Mouse (Mus musculus): Measurements from ENCODE around the gene Plbd1. TPM values are rescaled to one million over a fixed set of nuclear protein-coding genes. Genes with fewer than 3 reads are reported as not detected.

The Plbd1 gene
- polyA plus RNA-seq, 1 experiment: 70.1 TPM

DNA sequence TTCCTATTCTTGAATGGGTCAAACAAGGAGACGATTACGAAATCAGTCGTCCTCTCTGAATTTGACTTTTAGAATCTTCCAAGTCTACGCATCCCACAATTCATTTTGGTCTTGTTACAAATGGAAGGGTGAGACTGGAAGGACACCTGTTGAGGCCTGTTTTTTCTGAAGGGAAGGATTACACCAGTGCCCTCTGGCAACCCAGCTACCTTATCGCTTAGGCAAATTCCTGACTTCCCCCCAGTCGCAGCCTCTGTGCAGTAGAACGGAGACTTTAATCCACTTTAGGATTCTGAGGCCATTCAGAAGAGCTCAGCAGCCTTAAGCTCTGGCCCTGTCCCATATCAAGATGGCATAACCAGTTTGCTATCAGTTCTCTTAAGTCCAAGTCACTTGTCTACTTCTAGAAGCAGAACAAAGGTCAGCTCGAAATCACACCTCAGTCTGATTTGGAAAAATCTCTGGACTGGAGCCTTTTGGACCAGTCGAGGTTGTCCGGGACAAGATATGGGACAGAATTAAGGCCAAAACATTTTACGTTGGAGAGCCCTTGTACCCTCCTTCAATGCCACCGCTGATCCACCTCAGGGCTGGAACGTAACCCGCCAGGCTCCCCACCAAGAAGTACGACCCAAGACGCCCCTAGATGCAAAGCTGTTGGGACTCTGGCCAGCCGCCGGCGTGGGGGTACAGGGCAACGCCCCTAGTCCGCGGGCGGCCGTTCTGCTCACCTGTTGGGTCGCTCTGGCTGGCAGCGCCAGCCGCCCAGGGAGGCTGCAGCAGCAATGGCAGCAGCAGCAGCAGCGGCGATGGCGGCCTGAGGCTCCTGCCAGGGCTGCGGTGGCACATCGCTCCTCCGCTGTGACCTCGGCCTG, 660 bp downstream of the Plbd1 start:
- TF ChIP-seq POLR2A (IDR thresholded peaks at IDR 0.05; ENCODE audit: borderline replicate concordance, control insufficient read depth, low read depth, low read length) (no peak), CTCF (IDR thresholded peaks at IDR 0.05; ENCODE audit: control insufficient read depth, insufficient read depth, low read length) (no peak)
- peak overlapping the region; percentile 77 for H3K4me3 ChIP-seq (replicated peaks; ENCODE audit: control insufficient read depth, low read depth, low read length)
- peaks cover 7% of the 10 kb centered on the region for H3K4me1 ChIP-seq (ENCODE audit: control insufficient read depth, insufficient read depth, low read length)
- 26% methylated on average over 34 of the region's 34 CpGs for WGBS
- H3K27ac ChIP-seq (ENCODE audit: control insufficient read depth, insufficient read depth, low read depth, low read length, poor library complexity): peak overlapping the region; percentile 94

DNA sequence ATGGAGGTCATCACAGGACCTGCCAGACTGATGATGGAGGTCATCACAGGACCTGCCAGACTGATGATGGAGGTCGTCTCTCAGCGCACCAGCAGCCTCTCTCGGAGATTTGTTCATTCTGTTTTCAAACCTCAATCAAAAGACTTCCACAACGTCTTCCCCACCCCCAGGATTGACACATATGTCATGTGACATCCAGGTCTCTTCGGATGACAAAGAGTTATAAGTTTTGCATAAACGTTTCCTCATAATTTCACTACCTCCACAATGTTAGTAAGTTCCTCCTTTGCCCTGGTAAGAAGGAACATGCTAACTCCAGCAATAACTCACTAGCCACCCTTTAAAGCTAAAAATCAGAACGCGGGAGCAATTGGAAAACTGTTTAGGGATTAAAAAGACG, 2.5 kb downstream of the Plbd1 start:
- Histone ChIP-seq H3K4me3 (replicated peaks; ENCODE audit: control insufficient read depth, low read depth, low read length) (peak overlapping the region; percentile 54), H3K27ac (ENCODE audit: control insufficient read depth, insufficient read depth, low read depth, low read length, poor library complexity) (peak overlapping the region; percentile 94; the same call in 1 of the 2 replicates), H3K4me1 (ENCODE audit: control insufficient read depth, insufficient read depth, low read length) (peaks cover 12% of the 10 kb centered on the region)
- 40% methylated on average over 9 of the region's 9 CpGs for WGBS
- TF ChIP-seq POLR2A (IDR thresholded peaks at IDR 0.05; ENCODE audit: borderline replicate concordance, control insufficient read depth, low read depth, low read length) (no peak), CTCF (IDR thresholded peaks at IDR 0.05; ENCODE audit: control insufficient read depth, insufficient read depth, low read length) (no peak)

DNA sequence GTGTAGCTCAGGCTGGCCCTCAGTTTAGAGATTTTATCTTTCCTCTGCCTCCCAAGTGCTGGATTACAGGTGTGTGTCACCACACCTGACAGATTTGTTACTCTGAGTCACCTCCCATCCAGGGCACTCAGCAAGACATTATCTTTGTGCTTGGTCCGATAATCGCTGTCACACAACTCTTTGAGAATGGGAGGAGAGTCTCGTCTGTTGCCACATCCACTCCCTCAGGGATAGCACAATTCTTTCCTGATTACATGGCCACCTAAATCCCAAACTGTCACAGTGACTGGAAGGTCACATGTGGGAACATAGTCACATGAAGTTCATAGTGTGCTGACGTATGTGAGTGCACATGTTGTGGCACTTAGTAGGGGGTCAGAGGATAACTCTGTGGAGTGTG, 3.4 kb downstream of the Plbd1 start:
- Histone ChIP-seq H3K4me3 (replicated peaks; ENCODE audit: control insufficient read depth, low read depth, low read length) (no peak overlapping the region), H3K4me1 (ENCODE audit: control insufficient read depth, insufficient read depth, low read length) (peaks cover 17% of the 10 kb centered on the region), H3K27ac (ENCODE audit: control insufficient read depth, insufficient read depth, low read depth, low read length, poor library complexity) (0 out of 2 replicates have a peak overlapping the region, but pooled peaks have one; percentile 9)
- WGBS: 82% methylated on average over 4 of the region's 4 CpGs
- no peak for TF ChIP-seq CTCF (IDR thresholded peaks at IDR 0.05; ENCODE audit: control insufficient read depth, insufficient read depth, low read length)
- TF ChIP-seq POLR2A (IDR thresholded peaks at IDR 0.05; ENCODE audit: borderline replicate concordance, control insufficient read depth, low read depth, low read length): no peak

DNA sequence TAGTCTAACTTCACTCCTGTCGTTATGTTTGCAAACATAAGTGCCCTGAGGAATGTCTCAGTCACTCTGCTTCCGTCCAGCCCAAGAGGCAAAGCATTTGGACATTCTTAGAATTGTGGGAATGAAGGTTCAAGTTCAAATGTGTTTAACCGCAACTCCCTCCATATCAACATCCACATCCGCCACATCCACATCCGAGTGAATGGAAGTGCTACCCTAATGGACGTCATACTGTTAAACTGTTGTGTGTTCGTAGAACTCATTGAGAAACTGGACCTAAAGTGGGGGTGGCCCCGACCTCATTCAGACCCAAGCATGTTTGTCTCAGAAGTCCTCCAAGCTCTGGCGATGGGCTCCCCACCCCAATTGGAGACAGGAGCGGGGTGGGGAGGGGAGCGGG, 5.9 kb downstream of the Plbd1 start:
- 79% methylated on average over 11 of the region's 11 CpGs for WGBS
- H3K4me3 ChIP-seq (replicated peaks; ENCODE audit: control insufficient read depth, low read depth, low read length): no peak overlapping the region
- TF ChIP-seq CTCF (IDR thresholded peaks at IDR 0.05; ENCODE audit: control insufficient read depth, insufficient read depth, low read length) (no peak), POLR2A (IDR thresholded peaks at IDR 0.05; ENCODE audit: borderline replicate concordance, control insufficient read depth, low read depth, low read length) (no peak)
- peaks cover 18% of the 10 kb centered on the region for H3K4me1 ChIP-seq (ENCODE audit: control insufficient read depth, insufficient read depth, low read length)
- H3K27ac ChIP-seq (ENCODE audit: control insufficient read depth, insufficient read depth, low read depth, low read length, poor library complexity): no peak overlapping the region

DNA sequence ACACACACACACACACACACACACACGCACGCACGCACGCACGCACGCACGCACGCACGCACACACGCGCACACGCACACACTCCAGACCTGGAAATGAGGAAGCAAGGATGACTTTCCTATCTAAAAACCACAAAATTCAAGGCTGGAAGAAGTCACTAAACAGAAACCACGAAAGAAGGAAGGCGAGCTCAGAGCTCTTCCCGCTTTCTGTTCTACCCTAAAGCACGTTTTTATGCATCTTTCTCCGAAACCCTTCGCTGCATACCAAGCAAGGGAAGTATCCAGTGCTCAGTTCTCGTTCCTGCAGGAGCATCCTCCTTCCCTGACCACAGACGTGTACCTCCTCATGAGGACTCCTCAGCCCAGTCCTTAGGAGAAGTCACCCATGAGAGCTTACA, 7.3 kb downstream of the Plbd1 start:
- H3K4me1 ChIP-seq (ENCODE audit: control insufficient read depth, insufficient read depth, low read length): peaks cover 18% of the 10 kb centered on the region
- no peak overlapping the region for H3K4me3 ChIP-seq (replicated peaks; ENCODE audit: control insufficient read depth, low read depth, low read length)
- H3K27ac ChIP-seq (ENCODE audit: control insufficient read depth, insufficient read depth, low read depth, low read length, poor library complexity): no peak overlapping the region
- 55% methylated on average over 20 of the region's 20 CpGs for WGBS
- TF ChIP-seq POLR2A (IDR thresholded peaks at IDR 0.05; ENCODE audit: borderline replicate concordance, control insufficient read depth, low read depth, low read length): no peak
- no peak for TF ChIP-seq CTCF (IDR thresholded peaks at IDR 0.05; ENCODE audit: control insufficient read depth, insufficient read depth, low read length)

DNA sequence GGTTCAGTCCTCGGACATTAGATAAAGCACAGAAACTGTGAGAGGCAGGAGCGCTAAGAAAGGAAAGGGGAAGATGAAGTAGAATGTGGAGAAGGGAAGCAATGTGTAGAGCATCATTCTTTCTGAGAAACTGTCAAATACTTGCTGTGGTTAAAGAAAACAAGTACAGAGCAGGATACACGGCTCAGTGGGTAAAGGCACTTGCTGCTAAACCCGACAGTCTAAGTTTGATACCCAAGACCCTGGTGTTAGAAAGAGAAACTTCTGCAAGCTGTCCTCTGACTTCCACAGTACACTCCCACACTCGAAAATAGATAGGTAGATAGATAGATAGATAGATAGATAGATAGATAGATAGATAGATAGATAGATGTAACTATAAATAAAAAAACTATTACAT, 8.4 kb downstream of the Plbd1 start:
- Histone ChIP-seq H3K4me3 (replicated peaks; ENCODE audit: control insufficient read depth, low read depth, low read length) (no peak overlapping the region), H3K27ac (ENCODE audit: control insufficient read depth, insufficient read depth, low read depth, low read length, poor library complexity) (peak overlapping the region; percentile 56; the same call in 1 of the 2 replicates), H3K4me1 (ENCODE audit: control insufficient read depth, insufficient read depth, low read length) (peaks cover 16% of the 10 kb centered on the region)
- WGBS: 8% methylated on average over 5 of the region's 5 CpGs
- no peak for TF ChIP-seq POLR2A (IDR thresholded peaks at IDR 0.05; ENCODE audit: borderline replicate concordance, control insufficient read depth, low read depth, low read length)
- TF ChIP-seq CTCF (IDR thresholded peaks at IDR 0.05; ENCODE audit: control insufficient read depth, insufficient read depth, low read length): no peak

DNA sequence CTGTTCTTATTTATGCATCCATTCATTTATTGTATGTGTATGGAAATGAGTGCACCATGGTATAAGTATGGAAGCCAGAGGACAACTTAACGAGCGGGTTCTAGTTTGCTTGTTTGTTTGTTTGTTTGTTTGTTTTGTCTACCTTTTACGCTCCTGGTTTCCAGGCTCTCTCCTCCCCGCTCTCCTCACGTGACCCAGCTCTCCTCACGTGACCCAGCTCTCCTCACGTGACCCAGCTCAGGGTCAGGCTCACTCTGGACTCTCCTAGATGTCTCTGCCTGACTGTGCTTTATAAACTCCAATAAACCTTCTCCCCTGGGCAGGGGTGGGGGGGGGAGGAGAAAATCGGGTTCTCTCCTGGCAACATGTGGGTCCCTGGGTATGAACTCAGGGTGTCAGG, 11.1 kb downstream of the Plbd1 start:
- 84% methylated on average over 8 of the region's 8 CpGs for WGBS
- TF ChIP-seq POLR2A (IDR thresholded peaks at IDR 0.05; ENCODE audit: borderline replicate concordance, control insufficient read depth, low read depth, low read length) (no peak), CTCF (IDR thresholded peaks at IDR 0.05; ENCODE audit: control insufficient read depth, insufficient read depth, low read length) (no peak)

DNA sequence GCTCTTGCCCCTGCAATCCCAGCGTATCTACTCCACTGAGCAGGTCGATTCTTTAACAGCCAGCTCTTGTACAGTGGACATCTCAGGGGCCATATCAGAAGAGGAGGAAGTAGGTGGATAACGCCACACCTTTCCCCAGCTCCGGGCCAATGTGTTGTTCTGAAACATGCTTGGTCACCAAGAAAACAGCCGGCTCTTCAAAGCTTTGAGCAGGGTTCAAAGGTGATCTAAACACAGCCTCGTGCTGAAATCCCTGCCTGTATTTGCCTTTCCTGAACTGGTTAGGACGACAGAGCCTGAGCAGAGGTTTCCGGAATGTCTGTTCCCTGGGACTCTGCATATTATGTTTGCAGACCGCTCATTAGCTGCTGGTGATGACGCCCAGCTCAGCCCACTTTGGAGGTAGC, 14.3 kb downstream of the Plbd1 start:
- Histone ChIP-seq H3K4me3 (replicated peaks; ENCODE audit: control insufficient read depth, low read depth, low read length) (no peak overlapping the region), H3K27ac (ENCODE audit: control insufficient read depth, insufficient read depth, low read depth, low read length, poor library complexity) (no peak overlapping the region), H3K4me1 (ENCODE audit: control insufficient read depth, insufficient read depth, low read length) (no peaks in the 10 kb centered on the region)
- TF ChIP-seq CTCF (IDR thresholded peaks at IDR 0.05; ENCODE audit: control insufficient read depth, insufficient read depth, low read length): no peak
- TF ChIP-seq POLR2A (IDR thresholded peaks at IDR 0.05; ENCODE audit: borderline replicate concordance, control insufficient read depth, low read depth, low read length): no peak
- 74% methylated on average over 10 of the region's 10 CpGs for WGBS

More for the DNA sequence above, 11.1 kb downstream of the Plbd1 start:
- Histone ChIP-seq H3K4me1 (ENCODE audit: control insufficient read depth, insufficient read depth, low read length) (peaks cover 11% of the 10 kb centered on the region; the same call in 1 of the 2 replicates), H3K4me3 (replicated peaks; ENCODE audit: control insufficient read depth, low read depth, low read length) (no peak overlapping the region), H3K27ac (ENCODE audit: control insufficient read depth, insufficient read depth, low read depth, low read length, poor library complexity) (no peak overlapping the region)
